Mouse (Mus musculus): ENCODE measurements around the gene Gm20388. TPM values are rescaled to one million over a fixed set of nuclear protein-coding genes. Genes with fewer than 3 reads are reported as not detected.

The Gm20388 gene
- polyA plus RNA-seq, 1 experiment from 2014 or later, result 5.5 TPM

DNA sequence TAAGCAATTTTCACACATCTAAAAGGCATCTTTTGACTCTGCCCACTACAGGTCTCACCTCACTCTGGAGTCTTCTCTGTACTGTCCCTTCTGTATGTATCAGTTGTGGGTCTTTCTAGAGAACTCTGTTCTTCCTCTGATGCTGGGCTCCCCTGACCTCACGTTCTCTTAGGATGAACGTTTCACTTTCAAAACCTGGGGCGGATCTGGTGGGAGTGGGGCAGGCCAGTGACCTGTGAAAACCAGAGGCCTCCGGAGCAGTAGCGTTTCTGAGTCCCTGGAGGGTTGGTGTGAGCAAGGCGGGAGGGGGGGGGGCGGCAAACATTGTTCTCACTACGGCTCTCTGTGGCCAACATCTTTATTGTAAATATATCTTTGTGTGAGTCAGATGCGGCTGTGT, 2147.9 kb downstream of the Gm20388 start:
- Histone ChIP-seq H3K36me3 (no peaks in the 10 kb centered on the region), H3K4me3 (no peak overlapping the region), H3K27ac (no peak overlapping the region), H3K9me3 (no peaks in the 10 kb centered on the region), H3K27me3 (0 out of 2 replicates have a peak, but pooled peaks cover 4% of the 10 kb centered on the region), H3K4me2 (no peak overlapping the region), H3K4me1 (no peaks in the 10 kb centered on the region), H3K9ac (no peak overlapping the region)
- WGBS, result 52% methylated on average over 9 of the region's 9 CpGs
- no peak for ATAC-seq (ENCODE audit: borderline replicate concordance, extremely low read depth, low FRiP score, low TSS enrichment)

- H3K9me3 ChIP-seq, result no peaks in the 10 kb centered on the region
- H3K27ac ChIP-seq, result no peak overlapping the region
- H3K4me3 ChIP-seq, result no peak overlapping the region
- no peaks in the 10 kb centered on the region for H3K4me1 ChIP-seq
- 0 out of 2 replicates have a peak, but pooled peaks cover 4% of the 10 kb centered on the region for H3K27me3 ChIP-seq
- 0 out of 2 replicates have a peak, but pooled peaks have one; percentile 13 for ATAC-seq (ENCODE audit: borderline replicate concordance, extremely low read depth, low FRiP score, low TSS enrichment)
- H3K9ac ChIP-seq, result no peak overlapping the region
- no peaks in the 10 kb centered on the region for H3K36me3 ChIP-seq
- no peak overlapping the region for H3K4me2 ChIP-seq
- 62% methylated on average over 8 of the region's 8 CpGs for WGBS
These were observed 2148.3 kb downstream of the Gm20388 start for GRCm38 (mm10) chr8:122058951-122059350.

DNA sequence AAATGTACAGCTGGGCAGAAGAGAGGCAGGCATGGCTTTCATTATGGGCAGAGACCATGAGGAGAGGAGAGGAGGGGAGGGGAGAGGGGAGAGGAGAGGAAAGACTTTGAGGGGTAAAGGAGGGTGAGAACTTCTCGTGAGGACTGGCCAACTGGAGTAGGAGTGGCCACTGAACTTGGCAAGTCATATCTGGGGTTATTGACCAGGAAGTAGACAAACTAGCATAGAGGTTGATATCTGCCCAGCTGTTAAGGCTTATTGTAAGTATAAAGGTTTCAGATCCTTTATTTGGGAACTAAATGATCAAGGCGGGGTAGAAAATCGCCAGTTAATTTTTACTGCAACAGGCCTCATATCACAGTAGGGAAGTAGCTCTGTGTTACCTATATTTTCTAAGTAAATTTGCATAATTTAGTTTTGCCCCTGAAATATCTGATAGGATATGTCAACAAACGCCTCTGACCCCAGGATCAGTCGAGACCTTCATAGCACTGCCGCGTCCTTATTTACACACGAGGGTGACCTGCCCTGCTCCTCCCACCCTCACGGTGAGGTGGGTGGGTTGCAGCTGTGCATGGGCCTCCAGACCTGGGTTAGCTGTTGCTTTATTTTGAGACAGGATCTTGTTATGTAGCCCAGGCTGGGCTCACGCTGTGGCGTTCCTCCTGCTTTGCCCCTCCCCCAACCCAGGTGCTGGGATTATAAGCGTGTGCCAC, 2152.0 kb downstream of the Gm20388 start:
- Histone ChIP-seq H3K4me1 (no peaks in the 10 kb centered on the region), H3K9ac (no peak overlapping the region), H3K9me3 (no peaks in the 10 kb centered on the region), H3K4me3 (no peak overlapping the region), H3K27me3 (peaks cover 11% of the 10 kb centered on the region; the same call in 1 of the 2 replicates), H3K4me2 (no peak overlapping the region), H3K27ac (no peak overlapping the region), H3K36me3 (no peaks in the 10 kb centered on the region)
- WGBS, result 42% methylated on average over 12 of the region's 12 CpGs
- ATAC-seq (ENCODE audit: borderline replicate concordance, extremely low read depth, low FRiP score, low TSS enrichment), result no peak

- no peak overlapping the region for H3K9ac ChIP-seq
- H3K9me3 ChIP-seq, result no peaks in the 10 kb centered on the region
- H3K4me3 ChIP-seq, result no peak overlapping the region
- no peak overlapping the region for H3K4me2 ChIP-seq
- peaks cover 7% of the 10 kb centered on the region; the same call in 1 of the 2 replicates for H3K4me1 ChIP-seq
- H3K36me3 ChIP-seq, result no peaks in the 10 kb centered on the region
- H3K27ac ChIP-seq, result no peak overlapping the region
- 64% methylated on average over 7 of the region's 7 CpGs for WGBS
- peaks cover 11% of the 10 kb centered on the region; the same call in 1 of the 2 replicates for H3K27me3 ChIP-seq
- ATAC-seq (ENCODE audit: borderline replicate concordance, extremely low read depth, low FRiP score, low TSS enrichment), result no peak; the same call in 1 of the 2 replicates
These were observed 2153.7 kb downstream of the Gm20388 start for GRCm38 (mm10) chr8:122064353-122064752.

DNA sequence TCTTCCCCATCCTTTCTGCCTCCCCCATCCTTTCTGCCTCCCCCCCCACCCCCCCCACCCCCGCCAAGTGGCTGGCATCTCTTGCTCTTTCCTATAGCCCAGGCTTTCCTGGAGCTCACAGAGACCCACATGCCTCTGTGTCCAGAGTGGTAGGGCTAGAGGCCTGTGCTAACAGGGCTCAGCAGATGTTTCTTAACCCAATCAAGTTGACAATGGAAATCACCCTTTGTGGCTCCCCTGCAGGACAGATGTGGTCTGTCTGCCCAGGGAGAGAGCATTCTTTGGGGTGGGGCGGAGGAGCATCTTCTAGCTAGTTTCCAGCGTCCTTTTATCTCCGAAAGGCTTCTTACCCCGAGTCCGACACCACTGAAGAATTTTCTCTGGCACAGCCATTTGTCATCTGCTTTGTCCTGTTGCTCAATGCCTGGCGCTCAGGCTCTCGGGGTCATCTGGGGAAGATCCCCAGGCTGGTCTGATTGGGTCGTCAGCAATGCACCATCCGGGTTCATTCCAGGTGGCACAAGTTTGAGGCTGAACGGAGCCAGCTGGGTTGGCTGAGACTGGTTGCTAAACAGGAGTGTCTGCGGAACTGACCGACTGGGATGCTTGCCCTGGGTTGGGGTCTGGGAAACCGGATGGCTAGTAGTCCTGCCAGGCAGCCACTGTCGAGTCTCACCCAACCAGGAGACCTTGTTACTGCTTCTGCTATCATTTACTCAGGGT, 2157.3 kb downstream of the Gm20388 start:
- no peak overlapping the region for H3K9ac ChIP-seq

DNA sequence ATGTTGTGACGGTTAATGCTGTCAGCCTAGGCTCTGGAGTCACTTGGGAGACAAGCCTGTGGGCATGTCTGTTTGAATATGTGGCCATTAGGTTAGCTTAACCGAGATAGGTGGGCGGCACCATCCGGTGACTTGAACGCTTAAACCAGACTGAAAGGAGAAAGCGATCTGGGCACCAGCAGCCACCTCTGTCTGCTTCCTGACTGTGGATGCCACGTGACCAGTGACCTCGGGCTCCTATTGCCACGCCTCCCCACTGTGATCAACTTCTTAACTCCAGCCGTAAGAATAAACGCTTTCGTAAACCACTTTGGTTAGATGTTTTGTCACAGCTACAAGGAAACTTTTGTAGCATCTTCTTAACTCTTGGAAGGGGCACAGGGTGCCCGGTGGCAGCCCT, 2158.0 kb downstream of the Gm20388 start:
- H3K4me3 ChIP-seq, result no peak overlapping the region
- no peaks in the 10 kb centered on the region for H3K9me3 ChIP-seq
- no peak overlapping the region for H3K27ac ChIP-seq
- H3K9ac ChIP-seq, result no peak overlapping the region
- H3K36me3 ChIP-seq, result no peaks in the 10 kb centered on the region
- ATAC-seq (ENCODE audit: borderline replicate concordance, extremely low read depth, low FRiP score, low TSS enrichment), result no peak
- WGBS, result 74% methylated on average over 13 of the region's 13 CpGs
- H3K27me3 ChIP-seq, result peaks cover 16% of the 10 kb centered on the region; the same call in 1 of the 2 replicates
- peaks cover 7% of the 10 kb centered on the region; the same call in 1 of the 2 replicates for H3K4me1 ChIP-seq
- no peak overlapping the region for H3K4me2 ChIP-seq

More for the DNA sequence above, 2157.3 kb downstream of the Gm20388 start:
- Histone ChIP-seq H3K4me1 (peaks cover 7% of the 10 kb centered on the region; the same call in 1 of the 2 replicates), H3K27ac (no peak overlapping the region), H3K36me3 (no peaks in the 10 kb centered on the region), H3K4me2 (no peak overlapping the region), H3K9me3 (no peaks in the 10 kb centered on the region), H3K27me3 (peaks cover 16% of the 10 kb centered on the region; the same call in 1 of the 2 replicates), H3K4me3 (no peak overlapping the region)
- WGBS, result 32% methylated on average over 15 of the region's 15 CpGs
- no peak for ATAC-seq (ENCODE audit: borderline replicate concordance, extremely low read depth, low FRiP score, low TSS enrichment)

GRCm38 (mm10) chr8:122069281-122069680, 2158.6 kb downstream of the Gm20388 start:
- H3K27me3 ChIP-seq, result peaks cover 16% of the 10 kb centered on the region; the same call in 1 of the 2 replicates
- no peak overlapping the region for H3K4me2 ChIP-seq
- H3K4me1 ChIP-seq, result peaks cover 10% of the 10 kb centered on the region; the same call in 1 of the 2 replicates
- no peak overlapping the region for H3K4me3 ChIP-seq
- H3K27ac ChIP-seq, result no peak overlapping the region
- no peak overlapping the region for H3K9ac ChIP-seq
- no peaks in the 10 kb centered on the region for H3K9me3 ChIP-seq
- H3K36me3 ChIP-seq, result no peaks in the 10 kb centered on the region
- 63% methylated on average over 11 of the region's 11 CpGs for WGBS
- no peak for ATAC-seq (ENCODE audit: borderline replicate concordance, extremely low read depth, low FRiP score, low TSS enrichment)

- H3K9me3 ChIP-seq, result no peaks in the 10 kb centered on the region
- H3K4me3 ChIP-seq, result no peak overlapping the region
- peaks cover 27% of the 10 kb centered on the region; the same call in 1 of the 2 replicates for H3K27me3 ChIP-seq
- ATAC-seq (ENCODE audit: borderline replicate concordance, extremely low read depth, low FRiP score, low TSS enrichment), result no peak
- H3K36me3 ChIP-seq, result no peaks in the 10 kb centered on the region
- whole genome bisulfite sequencing, result 71% methylated on average over 4 of the region's 4 CpGs
- H3K4me1 ChIP-seq, result peaks cover 24% of the 10 kb centered on the region
- H3K27ac ChIP-seq, result no peak overlapping the region
- H3K9ac ChIP-seq, result no peak overlapping the region
- H3K4me2 ChIP-seq, result no peak overlapping the region
These were observed 2160.6 kb downstream of the Gm20388 start for GRCm38 (mm10) chr8:122071193-122071592.

- Histone ChIP-seq H3K27me3 (peaks cover 37% of the 10 kb centered on the region; the same call in 1 of the 2 replicates), H3K4me3 (no peak overlapping the region), H3K9me3 (no peaks in the 10 kb centered on the region), H3K27ac (no peak overlapping the region), H3K4me1 (peaks cover 26% of the 10 kb centered on the region), H3K9ac (no peak overlapping the region), H3K36me3 (no peaks in the 10 kb centered on the region), H3K4me2 (no peak overlapping the region)
- no peak for ATAC-seq (ENCODE audit: borderline replicate concordance, extremely low read depth, low FRiP score, low TSS enrichment)
- 41% methylated on average over 9 of the region's 9 CpGs for WGBS
These were observed 2163.3 kb downstream of the Gm20388 start for GRCm38 (mm10) chr8:122073964-122074363.

GRCm38 (mm10) chr8:122074442-122074841, 2163.8 kb downstream of the Gm20388 start:
- Histone ChIP-seq H3K4me1 (peaks cover 26% of the 10 kb centered on the region), H3K9me3 (no peaks in the 10 kb centered on the region), H3K27me3 (peaks cover 37% of the 10 kb centered on the region; the same call in 1 of the 2 replicates), H3K4me3 (no peak overlapping the region), H3K9ac (no peak overlapping the region), H3K4me2 (no peak overlapping the region), H3K36me3 (no peaks in the 10 kb centered on the region), H3K27ac (no peak overlapping the region)
- 29% methylated on average over 9 of the region's 9 CpGs for WGBS
- ATAC-seq (ENCODE audit: borderline replicate concordance, extremely low read depth, low FRiP score, low TSS enrichment), result peak; percentile 44; the same call in 1 of the 2 replicates

DNA sequence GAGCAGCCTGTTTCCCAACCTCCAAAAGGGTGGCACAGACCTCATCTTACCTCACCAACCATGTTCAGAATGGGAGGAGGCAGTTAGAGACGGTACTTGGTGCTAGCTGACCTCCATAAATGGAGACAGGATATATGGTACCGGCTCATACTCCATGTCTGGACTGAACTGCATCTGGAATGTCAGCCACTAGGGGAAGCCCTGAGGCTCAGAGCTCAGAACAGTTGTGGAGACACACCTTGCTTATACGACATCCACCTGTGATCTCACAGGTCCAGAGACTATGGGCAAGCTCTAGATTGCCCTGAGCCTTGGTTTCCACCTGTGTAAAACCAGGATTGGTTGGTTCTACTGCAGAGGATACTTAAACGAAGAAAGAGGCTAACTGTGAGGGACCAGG, 2164.3 kb downstream of the Gm20388 start:
- ATAC-seq (ENCODE audit: borderline replicate concordance, extremely low read depth, low FRiP score, low TSS enrichment), result no peak
- Histone ChIP-seq H3K4me3 (no peak overlapping the region), H3K27me3 (peaks cover 37% of the 10 kb centered on the region; the same call in 1 of the 2 replicates), H3K4me2 (no peak overlapping the region), H3K27ac (no peak overlapping the region), H3K4me1 (peaks cover 30% of the 10 kb centered on the region), H3K9me3 (no peaks in the 10 kb centered on the region), H3K9ac (no peak overlapping the region), H3K36me3 (no peaks in the 10 kb centered on the region)
- WGBS, result 48% methylated on average over 4 of the region's 4 CpGs

All from lung, embryonic 15.5 days (tissue).